Mouse (Mus musculus) embryonic stem cell, embryonic (primary cell): ENCODE measurements at regions not wholly inside any gene's neighbourhood (a gene's known extent, or its start where the extent isn't known, plus 50 kb on each side); places are given as distances from the start of the nearest gene placed in this dataset.

Experiments
- CTCF ChIA-PET, 4 experiments: fragments of 300-600 bp in 2 of 4; fragments of 350-600 bp in 2 of 4; sonication (Branson Sonifier 250); formaldehyde crosslinking; loops; one replicate each; lab custom pipeline; 2022; ENCODE audit warnings: inconsistent platforms in 2 of 4; lab: Charles Lee
- POLR2A ChIA-PET, 4 experiments: fragments of 300-600 bp in 2 of 4; fragments of 350-600 bp in 2 of 4; sonication (Branson Sonifier 250); formaldehyde crosslinking; loops; one replicate each; lab custom pipeline; 2022; ENCODE audit warnings: antibody characterized with exemption in 4 of 4, inconsistent platforms in 1 of 4; lab: Charles Lee

GRCm38 (mm10) chr6:76425120-76425519 lies 72.5 kb downstream of the Gm9008 start:
- POLR2A ChIA-PET = interaction anchor here in 1 of 4 experiments (0.7 kb wide), 1 partner anchor 524 kb away, joined by 3 read pairs; no protein-coding TSS in a partner anchor
- CTCF ChIA-PET = no interaction called here

- ChIA-PET CTCF (no interaction called here), POLR2A (interaction anchor here in 1 of 4 experiments (0.6 kb wide), 1 partner anchor 663 kb away, joined by 4 read pairs; no protein-coding TSS in a partner anchor)
Observed at GRCm38 (mm10) chr6:76387462-76388049, 110.0 kb downstream of the Gm9008 start.

DNA sequence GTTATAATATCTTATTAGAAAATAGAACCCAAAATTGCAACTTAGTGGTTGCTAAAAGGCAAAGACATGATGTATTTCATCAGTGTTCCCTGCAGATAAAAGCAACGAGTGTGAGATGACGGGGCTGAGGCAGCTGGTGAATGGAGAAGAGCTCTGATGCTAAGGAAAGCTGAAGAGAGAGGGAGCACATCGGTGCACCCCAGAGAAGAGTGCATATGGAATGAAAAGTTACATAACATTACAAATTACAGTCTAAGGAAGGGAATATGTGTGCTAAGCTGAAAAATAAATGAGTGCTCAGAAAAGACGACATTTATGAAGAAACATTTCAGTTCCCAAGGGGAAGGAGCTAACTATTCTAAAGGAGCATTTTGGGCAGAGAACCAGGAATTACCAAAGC lies 115.3 kb downstream of the Gm9008 start:
- ChIA-PET POLR2A (interaction anchor here in 1 of 4 experiments (0.7 kb wide), 1 partner anchor 506 kb away, joined by 3 read pairs; no protein-coding TSS in a partner anchor), CTCF (no interaction called here)

DNA sequence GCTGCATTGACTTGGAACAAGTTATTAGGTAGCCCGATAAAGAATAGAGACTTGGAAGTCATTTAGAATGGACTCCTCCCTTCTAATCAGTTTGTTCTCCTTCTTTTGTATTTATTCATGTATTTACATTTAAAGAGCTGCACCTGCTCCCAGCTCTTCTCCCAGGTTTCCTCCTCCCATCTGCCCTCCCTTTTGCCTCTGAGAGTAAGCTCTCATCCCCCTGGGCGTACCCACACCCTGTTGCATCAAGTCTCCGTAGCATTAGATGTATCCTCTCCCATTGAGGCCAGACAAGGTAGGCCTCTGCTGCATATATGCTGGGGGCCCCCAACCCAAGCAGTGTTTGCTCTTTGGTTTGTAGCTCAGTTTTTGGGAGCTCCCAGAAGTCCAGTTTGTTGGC lies 118.9 kb downstream of the Gm9008 start:
- ChIA-PET CTCF (no interaction called here), POLR2A (interaction anchor here in 2 of 4 experiments (0.7 to 0.9 kb wide), 4 partner anchors 22 to 484 kb away, joined by 3 to 4 read pairs (median 4); no protein-coding TSS in a partner anchor)

DNA sequence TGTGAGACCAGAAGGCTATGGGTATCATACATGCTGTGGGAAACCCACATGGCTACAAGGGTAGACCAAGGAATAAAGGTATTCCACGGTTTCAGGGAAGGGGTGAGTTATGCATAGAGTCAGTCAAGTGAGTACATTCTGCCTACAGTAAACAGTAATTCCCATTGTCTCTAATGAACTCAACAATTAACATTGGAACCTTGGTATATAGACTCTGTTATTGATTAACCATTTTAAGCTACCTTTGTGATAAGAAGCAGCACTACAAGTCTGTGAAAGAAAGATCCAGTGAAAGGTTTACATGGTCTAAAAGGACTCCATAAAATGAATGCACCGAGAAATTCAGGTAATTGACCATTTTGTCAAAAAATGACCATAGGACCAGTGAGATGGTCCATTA lies 145.4 kb downstream of the Gm9008 start:
- POLR2A ChIA-PET = no interaction called here
- CTCF ChIA-PET = no interaction called here

DNA sequence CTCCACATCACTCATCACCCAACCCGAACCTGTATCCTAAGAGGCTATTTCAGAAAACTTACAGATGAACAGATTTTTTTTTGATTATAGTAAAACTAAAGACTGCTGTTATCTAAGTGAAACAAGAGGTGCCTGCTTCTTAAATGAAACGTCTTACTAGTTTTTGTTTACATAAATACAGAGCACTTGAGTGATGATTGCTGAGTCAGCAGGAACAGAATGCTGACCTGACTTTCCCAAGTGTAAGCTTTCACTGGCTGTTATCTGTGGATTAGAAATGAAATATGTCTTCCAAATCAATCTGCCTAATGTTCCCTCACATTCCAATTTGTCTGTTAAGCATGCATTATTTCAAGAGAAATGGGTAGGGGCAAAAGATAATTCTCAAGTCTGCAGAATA lies 149.1 kb downstream of the Gm9008 start:
- ChIA-PET POLR2A (no interaction called here), CTCF (no interaction called here)

DNA sequence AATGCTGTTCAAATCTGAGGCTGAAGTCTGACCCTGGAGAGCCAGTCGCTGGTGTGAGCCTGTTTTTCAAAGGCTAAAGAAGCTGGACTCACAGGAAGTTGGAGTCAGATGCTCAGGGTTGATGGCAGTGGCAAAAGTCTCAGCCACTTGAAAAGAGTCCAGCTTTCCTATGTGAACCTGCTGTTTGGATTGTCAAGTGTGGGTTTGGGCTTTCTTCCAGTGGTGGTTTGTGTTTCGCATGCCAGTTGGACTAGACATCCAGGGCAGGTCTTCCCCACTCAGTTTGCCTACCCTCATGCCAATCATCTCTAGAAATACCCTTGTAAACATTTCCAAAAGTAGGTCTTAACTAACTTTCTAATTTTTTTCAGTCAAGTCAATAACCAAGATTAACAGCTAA lies 167.4 kb downstream of the Gm9008 start:
- POLR2A ChIA-PET = no interaction called here
- CTCF ChIA-PET = no interaction called here
